Mouse (Mus musculus) left cerebral cortex, postnatal 4 days (tissue): ENCODE data around the gene Bmp2. TPM values are rescaled to one million over a fixed set of nuclear protein-coding genes. Genes with fewer than 3 reads are reported as not detected.

Experiments
- DNase-seq: peaks from one replicate; pipeline ENCODE4 v3.0.0-alpha.2; 2022
- intact Hi-C: fragments of 180-260 bp; cut with DNase I; formaldehyde crosslinking; loops from one replicate; pipeline ENCODE4 v1.15.1; 2025
- total RNA-seq, 2 experiments: library from RNA; stranded (reverse); gene quantifications; 2 replicates each; pipeline ENCODE4 v1.2.3; 2021

Gene Bmp2
- 1 to 10 TPM; 6.0 to 7.3 TPM for total RNA-seq

DNA sequence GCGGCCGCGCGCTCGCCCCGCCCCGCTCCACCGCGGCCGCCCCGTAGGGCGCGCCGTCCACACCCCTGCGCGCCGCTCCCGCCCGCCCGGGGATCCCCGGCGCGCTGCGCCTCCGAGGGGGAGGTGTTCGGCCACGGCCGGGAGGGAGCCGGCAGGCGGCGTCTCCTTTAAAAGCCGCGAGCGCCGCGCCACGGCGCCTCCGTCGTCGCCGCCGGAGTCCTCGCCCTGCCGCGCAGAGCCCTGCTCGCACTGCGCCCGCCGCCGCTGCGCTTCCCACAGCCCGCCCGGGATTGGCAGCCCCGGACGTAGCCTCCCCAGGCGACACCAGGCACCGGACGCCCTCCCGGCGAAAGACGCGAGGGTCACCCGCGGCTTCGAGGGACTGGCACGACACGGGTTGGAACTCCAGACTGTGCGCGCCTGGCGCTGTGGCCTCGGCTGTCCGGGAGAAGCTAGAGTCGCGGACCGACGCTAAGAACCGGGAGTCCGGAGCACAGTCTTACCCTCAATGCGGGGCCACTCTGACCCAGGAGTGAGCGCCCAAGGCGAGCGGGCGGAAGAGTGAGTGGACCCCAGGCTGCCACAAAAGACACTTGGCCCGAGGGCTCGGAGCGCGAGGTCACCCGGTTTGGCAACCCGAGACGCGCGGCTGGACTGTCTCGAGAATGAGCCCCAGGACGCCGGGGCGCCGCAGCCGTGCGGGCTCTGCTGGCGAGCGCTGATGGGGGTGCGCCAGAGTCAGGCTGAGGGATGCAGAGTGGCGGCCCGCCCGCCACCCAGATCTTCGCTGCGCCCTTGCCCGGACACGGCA is at the start of gene Bmp2:
Gene Bmp2, plus strand, starts transcription at position 129 of the 811 bp plus-strand sequence.
- intact Hi-C loops = loop anchor here (5.0 kb wide), 4 partner anchors 170 to 990 kb away; no protein-coding TSS in a partner anchor

DNA sequence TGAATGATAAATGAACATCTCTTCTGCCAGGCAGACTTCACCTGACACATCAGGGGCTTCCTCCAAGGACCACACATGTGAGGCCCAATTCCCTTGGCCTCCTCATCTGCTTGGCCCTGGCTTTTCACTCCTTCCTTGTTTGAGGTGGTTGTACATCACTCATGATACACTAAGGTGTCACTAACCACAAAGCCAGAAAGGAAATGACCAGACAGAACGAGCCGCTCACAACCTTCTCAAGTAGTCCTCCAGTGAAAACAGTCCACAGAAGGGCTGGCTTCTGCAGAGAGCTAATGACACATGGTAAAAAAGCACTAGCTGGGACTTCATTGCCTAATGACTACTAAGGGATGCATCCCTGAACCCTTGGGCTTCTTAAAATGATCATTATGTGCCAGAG is 46.3 kb upstream of the Bmp2 start:
- DNase-seq = no peak
- intact Hi-C loops = no loop called here

More for the DNA sequence above, at the start of gene Bmp2:
- DNase-seq = peak; percentile 17

DNA sequence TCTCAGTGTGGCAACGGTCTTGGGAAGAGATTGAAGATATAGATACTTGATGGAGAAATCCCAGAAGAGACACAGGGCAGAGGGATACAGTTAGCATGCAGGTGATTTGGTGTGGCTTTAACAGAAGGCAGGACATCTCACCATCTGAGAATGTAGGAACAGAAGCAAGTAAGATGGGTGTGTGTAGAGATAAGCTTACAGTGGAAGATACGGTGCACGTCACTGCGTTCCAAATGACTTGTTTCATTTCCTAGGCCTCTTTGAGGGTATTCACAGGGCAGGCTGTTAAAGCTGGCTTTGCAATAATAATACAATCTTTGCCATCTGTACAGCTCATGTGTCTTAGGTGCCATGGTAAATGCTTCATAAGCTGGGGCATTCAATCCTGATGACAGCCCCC is 44.9 kb upstream of the Bmp2 start:
- intact Hi-C loops = no loop called here
- no peak for DNase-seq

DNA sequence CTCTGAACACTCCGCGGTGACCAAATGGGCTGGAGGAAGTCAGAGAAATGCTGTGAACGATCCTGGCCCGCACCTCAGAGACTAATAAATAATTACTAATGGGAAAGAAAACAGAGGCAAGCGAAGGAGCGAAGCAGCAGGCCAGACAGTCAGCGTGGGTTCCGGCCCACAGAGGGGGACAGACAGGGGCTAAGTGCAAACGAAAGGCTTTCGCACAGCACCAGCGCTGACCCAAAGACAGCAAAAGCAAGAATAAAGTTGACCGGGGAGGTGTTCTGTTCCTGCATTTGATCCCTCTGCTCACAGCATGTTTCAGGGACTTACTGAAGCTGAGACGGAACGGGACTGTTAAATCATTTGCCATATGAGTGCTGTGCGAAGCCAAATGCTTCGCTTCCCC is 42.8 kb upstream of the Bmp2 start:
- DNase-seq = no peak
- intact Hi-C loops = no loop called here

DNA sequence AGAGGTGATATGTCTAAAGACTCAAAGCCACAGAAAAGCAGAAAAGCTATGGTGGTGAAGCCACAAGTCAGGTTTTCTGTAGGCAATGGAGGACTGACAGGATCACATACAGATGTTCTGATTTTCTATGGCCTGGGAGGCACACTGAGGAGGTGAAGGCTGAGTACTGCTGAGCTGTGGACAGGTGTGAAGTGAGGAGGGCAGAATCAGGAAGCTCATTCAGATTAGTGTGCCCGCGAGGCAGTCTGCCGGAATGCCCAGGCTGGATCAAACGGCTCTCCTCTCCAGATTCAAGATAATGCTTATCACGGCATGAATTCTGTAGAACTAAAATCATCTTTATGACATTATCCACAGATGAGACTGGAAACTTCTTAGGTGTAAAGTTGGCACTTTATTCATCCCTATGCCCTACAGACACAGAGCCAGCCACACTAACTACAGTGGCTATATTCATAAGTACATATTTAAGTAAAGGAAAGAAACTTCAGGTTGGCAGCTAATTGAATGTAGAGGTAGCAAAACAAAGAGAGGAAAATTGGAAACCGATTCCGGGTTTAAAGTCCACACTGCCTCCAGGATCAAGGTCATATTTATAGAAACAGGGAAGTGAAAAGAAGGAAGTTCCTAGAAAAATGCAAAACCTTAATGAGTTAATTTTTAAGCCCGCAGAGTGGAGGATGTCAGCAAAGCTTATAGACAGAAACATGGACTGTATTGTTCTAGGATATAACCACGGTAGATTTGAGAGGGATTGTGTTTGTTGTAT is 40.8 kb upstream of the Bmp2 start:
- intact Hi-C loops = no loop called here
- no peak for DNase-seq

DNA sequence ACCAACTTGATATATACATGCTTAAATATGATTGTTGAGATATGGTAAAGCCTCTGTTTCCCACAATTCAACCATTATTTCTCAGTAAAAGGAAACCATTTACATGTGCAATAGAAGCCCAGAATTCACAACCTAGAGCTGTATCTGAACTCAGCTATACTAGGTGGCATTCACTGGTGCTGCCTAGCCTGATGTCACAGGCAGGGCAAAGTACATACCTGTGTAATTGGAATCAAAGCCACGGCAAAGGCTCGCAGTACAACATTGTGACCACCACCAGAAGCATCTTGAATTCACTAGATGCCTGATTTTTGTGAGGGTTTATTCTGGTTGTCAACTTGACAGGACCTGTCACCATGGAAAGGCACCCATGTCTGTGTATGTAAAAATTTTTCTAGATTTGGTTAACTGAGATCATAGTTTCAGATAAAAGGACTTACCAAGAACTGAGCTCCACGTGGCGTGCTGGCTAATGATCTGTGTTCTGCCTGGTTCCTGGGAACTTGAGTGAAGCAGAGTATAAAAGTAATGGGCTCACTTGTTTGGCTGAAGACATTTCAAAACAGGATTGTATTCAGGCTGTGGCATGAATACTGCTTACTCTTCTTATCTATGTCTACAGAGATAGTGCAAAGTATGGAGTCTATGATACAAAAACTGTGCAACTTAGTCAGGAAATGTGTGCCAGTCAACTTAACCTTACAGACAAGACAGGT is 35.5 kb upstream of the Bmp2 start:
- DNase-seq = no peak
- intact Hi-C loops = no loop called here

DNA sequence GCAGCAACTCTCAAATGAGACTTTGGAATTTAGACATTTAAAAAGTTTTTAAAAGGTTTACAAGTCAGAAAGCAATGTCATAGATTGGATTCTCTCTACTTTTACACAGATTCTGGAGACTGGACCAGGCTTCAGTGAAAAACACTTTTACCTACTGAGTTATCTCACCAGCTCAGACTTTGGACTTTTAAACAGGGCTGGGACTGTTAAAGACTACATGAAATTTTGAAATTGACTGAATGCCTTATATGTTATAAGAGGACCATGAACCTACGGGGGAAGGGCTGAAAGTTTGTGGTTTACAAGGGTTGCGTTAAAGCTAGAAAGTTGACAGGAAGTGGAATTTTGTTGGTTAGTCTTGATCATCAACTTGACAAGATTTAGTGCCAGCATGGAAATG is 34.1 kb upstream of the Bmp2 start:
- intact Hi-C loops = no loop called here
- DNase-seq = no peak

GRCm38 (mm10) chr2:133521193-133521592 is 30.8 kb upstream of the Bmp2 start:
- DNase-seq = no peak
- intact Hi-C loops = no loop called here

- peak; percentile 7 for DNase-seq
- intact Hi-C loops = no loop called here
Measured at GRCm38 (mm10) chr2:133522121-133522520, 29.8 kb upstream of the Bmp2 start.

DNA sequence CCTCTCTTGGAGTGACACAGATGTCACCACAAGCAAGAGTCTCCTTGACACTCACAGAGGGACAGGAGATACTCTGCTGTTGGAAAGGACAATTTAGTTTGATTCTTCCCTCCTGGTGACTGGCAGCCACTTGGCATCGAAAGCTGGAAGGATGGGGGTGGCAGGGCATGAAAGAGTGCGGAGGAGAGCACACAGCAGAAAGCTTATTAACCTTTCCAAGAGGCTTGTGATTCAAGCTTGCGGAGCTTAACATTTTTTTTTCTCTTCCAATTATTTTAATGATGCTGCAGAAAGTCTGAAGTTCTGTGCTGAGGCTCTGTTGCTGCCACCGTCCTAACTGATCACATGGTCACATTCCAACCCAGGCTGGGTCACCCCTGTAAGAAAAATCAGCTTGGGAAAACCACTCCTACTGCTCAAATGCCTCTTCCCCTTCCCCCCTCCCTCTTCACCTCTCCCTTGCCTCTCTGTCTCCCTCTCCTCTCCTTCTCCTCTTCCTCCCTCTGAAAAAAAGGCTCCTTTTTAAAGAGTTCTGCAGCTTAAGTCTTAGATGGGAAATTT is 26.3 kb upstream of the Bmp2 start:
- DNase-seq = no peak
- intact Hi-C loops = no loop called here

GRCm38 (mm10) chr2:133529396-133529795 is 22.6 kb upstream of the Bmp2 start:
- DNase-seq = no peak
- intact Hi-C loops = no loop called here

GRCm38 (mm10) chr2:133533073-133533472 is 18.9 kb upstream of the Bmp2 start:
- DNase-seq = no peak
- intact Hi-C loops = no loop called here

DNA sequence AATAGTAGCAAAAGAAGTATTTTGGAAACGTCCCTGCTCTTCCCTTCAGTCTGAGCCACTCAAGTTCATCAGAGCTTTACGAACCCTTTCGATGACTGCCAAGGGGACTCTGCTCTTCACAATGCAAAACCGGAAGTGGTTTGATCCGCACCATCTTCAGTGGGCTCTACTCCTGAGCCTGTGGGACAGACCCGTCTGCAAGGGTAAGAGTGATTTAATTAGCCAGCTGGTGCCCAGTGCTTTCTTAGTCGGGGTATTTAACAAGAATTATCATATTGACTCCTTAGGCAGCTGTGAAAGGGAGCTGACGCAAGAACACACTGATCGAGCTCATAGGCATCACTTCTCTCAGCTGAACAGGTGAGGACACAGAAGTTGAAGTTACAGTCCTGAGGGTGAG is 16.5 kb upstream of the Bmp2 start:
- DNase-seq = no peak
- intact Hi-C loops = no loop called here

DNA sequence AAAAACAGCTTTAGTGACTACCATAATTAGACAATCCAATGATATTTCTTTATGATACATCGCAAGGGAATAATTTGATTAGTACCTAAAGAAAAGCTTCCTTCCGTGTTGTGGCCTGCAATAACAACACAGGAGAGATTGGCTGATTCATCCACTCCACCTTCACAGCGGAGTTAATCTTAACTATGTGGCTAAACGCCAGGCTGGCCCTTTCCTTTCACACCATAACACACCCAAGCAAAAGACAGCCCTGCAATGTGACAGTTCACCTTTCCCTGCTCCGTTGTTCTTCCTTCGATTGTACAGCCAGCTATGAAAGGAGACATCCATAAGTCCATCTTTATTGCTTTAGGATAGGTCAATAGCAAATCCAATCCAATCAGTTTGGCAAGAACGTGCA is 15.1 kb upstream of the Bmp2 start:
- intact Hi-C loops = no loop called here

GRCm38 (mm10) chr2:133540702-133541101 is 11.3 kb upstream of the Bmp2 start:
- DNase-seq = no peak
- intact Hi-C loops = no loop called here

More for the DNA sequence above, 15.1 kb upstream of the Bmp2 start:
- no peak for DNase-seq

DNA sequence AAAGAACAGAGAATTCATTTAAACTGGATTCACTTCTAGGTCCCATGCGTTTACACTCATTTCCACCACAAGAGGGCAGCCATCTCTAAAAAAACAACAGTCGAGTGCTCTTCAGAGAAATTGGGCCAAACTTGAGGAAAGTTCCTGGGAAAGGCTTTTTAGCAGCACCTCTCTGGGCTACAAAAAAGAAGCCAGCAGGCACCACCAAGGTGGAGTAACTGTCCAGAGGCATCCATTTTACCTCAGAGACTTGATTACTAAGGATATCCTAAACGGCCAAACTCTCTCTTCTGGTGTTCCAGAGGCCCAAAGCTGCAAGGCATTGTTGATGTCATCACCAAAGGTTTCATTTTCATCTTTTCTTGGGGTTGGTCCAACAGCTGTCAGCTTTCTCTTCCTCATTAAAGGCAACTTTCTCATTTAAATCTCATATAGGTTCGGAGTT is 1.7 kb upstream of the Bmp2 start:
- intact Hi-C loops = loop anchor here (2.0 to 5.0 kb wide), 5 partner anchors 172 to 992 kb away; no protein-coding TSS in a partner anchor
- DNase-seq = peak; percentile 58

DNA sequence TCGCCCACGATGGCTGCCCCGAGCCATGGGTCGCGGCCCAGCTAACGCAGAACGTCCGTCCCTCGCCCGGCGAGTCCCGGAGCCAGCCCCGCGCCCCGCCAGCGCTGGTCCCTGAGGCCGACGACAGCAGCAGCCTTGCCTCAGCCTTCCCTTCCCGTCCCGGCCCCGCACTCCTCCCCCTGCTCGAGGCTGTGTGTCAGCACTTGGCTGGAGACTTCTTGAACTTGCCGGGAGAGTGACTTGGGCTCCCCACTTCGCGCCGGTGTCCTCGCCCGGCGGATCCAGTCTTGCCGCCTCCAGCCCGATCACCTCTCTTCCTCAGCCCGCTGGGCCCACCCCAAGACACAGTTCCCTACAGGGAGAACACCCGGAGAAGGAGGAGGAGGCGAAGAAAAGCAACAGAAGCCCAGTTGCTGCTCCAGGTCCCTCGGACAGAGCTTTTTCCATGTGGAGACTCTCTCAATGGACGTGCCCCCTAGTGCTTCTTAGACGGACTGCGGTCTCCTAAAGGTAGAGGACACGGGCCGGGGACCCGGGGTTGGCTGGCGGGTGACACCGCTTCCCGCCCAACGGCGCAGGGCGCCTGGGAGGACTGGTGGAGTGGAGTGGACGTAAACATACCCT is 995 bp downstream of the Bmp2 start:
- intact Hi-C loops = loop anchor here (5.0 kb wide), 4 partner anchors 169 to 989 kb away; no protein-coding TSS in a partner anchor
- peak; percentile 8 for DNase-seq

GRCm38 (mm10) chr2:133553911-133554285 is 1.9 kb downstream of the Bmp2 start:
- no peak for DNase-seq
- intact Hi-C loops = loop anchor here (5.0 kb wide), 4 partner anchors 168 to 988 kb away; no protein-coding TSS in a partner anchor

DNA sequence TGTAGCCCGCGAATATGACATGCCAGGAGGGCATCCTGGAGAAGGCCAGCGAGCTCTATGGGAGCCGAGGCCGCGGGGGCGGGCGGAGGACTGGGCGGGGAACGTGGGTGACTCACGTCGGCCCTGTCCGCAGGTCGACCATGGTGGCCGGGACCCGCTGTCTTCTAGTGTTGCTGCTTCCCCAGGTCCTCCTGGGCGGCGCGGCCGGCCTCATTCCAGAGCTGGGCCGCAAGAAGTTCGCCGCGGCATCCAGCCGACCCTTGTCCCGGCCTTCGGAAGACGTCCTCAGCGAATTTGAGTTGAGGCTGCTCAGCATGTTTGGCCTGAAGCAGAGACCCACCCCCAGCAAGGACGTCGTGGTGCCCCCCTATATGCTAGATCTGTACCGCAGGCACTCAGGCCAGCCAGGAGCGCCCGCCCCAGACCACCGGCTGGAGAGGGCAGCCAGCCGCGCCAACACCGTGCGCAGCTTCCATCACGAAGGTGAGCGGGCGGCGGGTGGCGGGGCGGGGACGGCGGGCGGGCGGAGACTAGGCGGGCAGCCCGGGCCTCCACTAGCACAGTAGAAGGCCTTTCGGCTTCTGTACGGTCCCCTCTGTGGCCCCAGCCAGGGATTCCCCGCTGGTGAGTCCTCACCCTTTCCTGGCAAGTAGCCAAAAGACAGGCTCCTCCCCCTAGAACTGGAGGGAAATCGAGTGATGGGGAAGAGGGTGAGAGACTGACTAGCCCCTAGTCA is 2.5 kb downstream of the Bmp2 start:
- DNase-seq = peak; percentile 15
- intact Hi-C loops = loop anchor here (5.0 kb wide), 4 partner anchors 168 to 988 kb away; no protein-coding TSS in a partner anchor
